Mouse (Mus musculus) stomach, embryonic 14.5 days (tissue): ENCODE data around the gene Dhx30. TPM values are rescaled to one million over a fixed set of nuclear protein-coding genes. Genes with fewer than 3 reads are reported as not detected.

Source experiments
- ATAC-seq: fragments of 200-750 bp; cut with Nextera tagmentation; 2 replicates; pipeline ENCODE4 v1.8.0; 2017; ENCODE audit warnings: low read depth, moderate TSS enrichment; ENCODE audit not compliant: insufficient number of reproducible peaks, insufficient read depth, low FRiP score
- H3K27ac ChIP-seq: fragments of 300-500 bp; sonication (generic); 2 replicates; pipeline ENCODE4 v1.5.1; 2014; ENCODE audit warnings: mild to moderate bottlenecking, low read length, moderate library complexity, mixed read lengths
- H3K27me3 ChIP-seq: fragments of 300-500 bp; sonication (generic); 2 replicates; pipeline ENCODE4 v1.6.1; 2014; ENCODE audit warnings: low read length, control low read depth, mixed read lengths; ENCODE audit not compliant: control insufficient read depth, insufficient read depth
- H3K36me3 ChIP-seq: fragments of 300-500 bp; sonication (generic); 2 replicates; pipeline ENCODE4 v1.6.1; 2014; ENCODE audit warnings: mild to moderate bottlenecking, control low read depth, low read length, moderate library complexity, mixed read lengths; ENCODE audit not compliant: control insufficient read depth, insufficient read depth
- H3K4me1 ChIP-seq: fragments of 300-500 bp; sonication (generic); 2 replicates; pipeline ENCODE4 v1.6.1; 2014; ENCODE audit warnings: low read length, control low read depth, mixed read lengths; ENCODE audit not compliant: control insufficient read depth, insufficient read depth
- H3K4me2 ChIP-seq: fragments of 300-500 bp; sonication (generic); replicated peaks from 2 replicates; pipeline ENCODE4 v1.6.1; 2014; ENCODE audit warnings: low read depth, low read length, control low read depth
- H3K4me3 ChIP-seq: fragments of 300-500 bp; sonication (generic); 2 replicates; pipeline ENCODE4 v1.5.1; 2014; ENCODE audit warnings: low read depth, low read length, control low read depth
- H3K9ac ChIP-seq: fragments of 300-500 bp; sonication (generic); replicated peaks from 2 replicates; pipeline ENCODE4 v1.6.1; 2014; ENCODE audit warnings: low read depth, mild to moderate bottlenecking, control low read depth, low read length, moderate library complexity, mixed read lengths
- H3K9me3 ChIP-seq: fragments of 300-500 bp; sonication (generic); 2 replicates; pipeline ENCODE4 v1.6.1; 2016; ENCODE audit warnings: low read depth, low read length, control low read depth; ENCODE audit not compliant: control insufficient read depth
- WGBS: fragments of 180-500 bp; shearing (Covaris S2); extraction: QIAGEN DNeasy Blood & Tissue Kit; methylation state at CpG from one replicate; pipeline ENCODE4 v1.1.7; 2014; 5-methylcytosine and 5-hydroxymethylcytosine counted together
- polyA plus RNA-seq: library from polyadenylated mRNA; unstranded; fragments of >200 nt; fragmentation: Nextera tagmentation; extraction: Ambion mirVana; gene quantifications from 2 replicates; pipeline ENCODE4 v1.2.1, GENCODE M21; 2014

Gene Dhx30
- polyA plus RNA-seq, 1 experiment from 2014 or later = 123 TPM

DNA sequence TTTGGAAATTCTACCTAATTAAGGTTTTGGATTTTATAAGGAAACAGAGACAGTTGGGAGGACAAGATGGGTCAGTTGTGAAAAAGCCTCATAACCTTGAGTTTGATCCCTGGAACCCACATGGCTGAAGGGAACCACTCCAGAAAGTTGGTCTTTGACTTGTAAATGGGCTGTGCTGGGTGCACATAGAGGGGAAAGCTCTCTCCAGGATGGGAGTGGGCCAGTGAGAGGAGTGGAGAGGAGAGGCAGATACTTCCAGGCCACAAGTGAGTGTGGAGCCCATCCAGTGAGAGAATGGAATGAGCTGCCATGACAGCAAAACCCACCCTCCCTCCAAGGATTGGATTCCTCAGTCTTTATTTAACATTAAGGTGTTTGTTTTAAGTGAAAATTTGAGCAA, 66.4 kb downstream of the Dhx30 start:
- Histone ChIP-seq H3K4me1 (no peaks in the 10 kb centered on the region), H3K4me2 (no peak overlapping the region), H3K9ac (no peak overlapping the region), H3K27me3 (no peaks in the 10 kb centered on the region), H3K36me3 (no peaks in the 10 kb centered on the region), H3K9me3 (no peaks in the 10 kb centered on the region), H3K27ac (no peak overlapping the region), H3K4me3 (no peak overlapping the region)
- no peak for ATAC-seq

DNA sequence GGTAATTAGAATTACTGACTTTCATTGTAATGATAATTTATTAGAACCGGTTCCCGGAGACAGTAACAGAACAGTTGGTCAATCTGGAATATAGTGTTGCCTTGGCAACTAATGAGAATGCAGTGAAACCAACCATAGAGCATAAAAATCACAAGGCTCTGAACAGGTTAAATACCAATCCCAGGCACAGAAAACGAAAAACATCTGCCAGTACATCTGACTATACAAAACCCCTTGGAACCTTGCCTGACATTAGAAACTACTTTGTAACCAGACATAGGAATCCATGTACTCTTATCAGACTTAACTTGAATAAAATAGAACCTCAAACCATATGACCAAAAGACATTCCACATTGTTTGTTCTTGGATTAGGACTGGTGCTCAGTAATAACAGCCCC, 69.8 kb downstream of the Dhx30 start:
- Histone ChIP-seq H3K27ac (no peak overlapping the region), H3K9ac (no peak overlapping the region), H3K4me1 (no peaks in the 10 kb centered on the region), H3K9me3 (no peaks in the 10 kb centered on the region), H3K36me3 (no peaks in the 10 kb centered on the region), H3K4me2 (no peak overlapping the region), H3K27me3 (no peaks in the 10 kb centered on the region), H3K4me3 (no peak overlapping the region)
- no peak for ATAC-seq
- WGBS = 47% methylated on average over 3 of the region's 3 CpGs

DNA sequence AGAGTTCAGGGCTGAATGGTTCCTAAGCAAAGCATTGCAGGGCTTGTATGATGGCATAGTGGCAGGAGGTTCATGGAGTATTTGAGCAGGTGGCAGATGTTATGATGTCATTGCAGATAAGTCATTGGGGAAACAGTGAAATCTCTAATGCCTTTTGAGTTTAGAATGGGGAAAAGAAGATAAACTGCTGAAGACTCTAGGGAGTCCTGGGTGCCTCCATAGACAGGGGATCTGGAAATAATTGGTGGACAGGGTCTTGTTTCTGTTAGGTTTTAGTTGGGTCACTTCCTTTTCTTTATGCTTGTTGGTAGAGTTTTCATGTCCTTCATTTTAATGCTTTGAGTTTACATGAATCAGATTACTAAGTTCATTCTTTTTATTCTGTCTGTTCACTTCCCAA, 70.4 kb downstream of the Dhx30 start:
- no peak overlapping the region for H3K27ac ChIP-seq
- H3K9ac ChIP-seq = no peak overlapping the region
- ATAC-seq = no peak
- no peaks in the 10 kb centered on the region for H3K9me3 ChIP-seq
- no peak overlapping the region for H3K4me2 ChIP-seq
- no peaks in the 10 kb centered on the region for H3K36me3 ChIP-seq
- no peaks in the 10 kb centered on the region for H3K27me3 ChIP-seq
- no peaks in the 10 kb centered on the region for H3K4me1 ChIP-seq
- no peak overlapping the region for H3K4me3 ChIP-seq

DNA sequence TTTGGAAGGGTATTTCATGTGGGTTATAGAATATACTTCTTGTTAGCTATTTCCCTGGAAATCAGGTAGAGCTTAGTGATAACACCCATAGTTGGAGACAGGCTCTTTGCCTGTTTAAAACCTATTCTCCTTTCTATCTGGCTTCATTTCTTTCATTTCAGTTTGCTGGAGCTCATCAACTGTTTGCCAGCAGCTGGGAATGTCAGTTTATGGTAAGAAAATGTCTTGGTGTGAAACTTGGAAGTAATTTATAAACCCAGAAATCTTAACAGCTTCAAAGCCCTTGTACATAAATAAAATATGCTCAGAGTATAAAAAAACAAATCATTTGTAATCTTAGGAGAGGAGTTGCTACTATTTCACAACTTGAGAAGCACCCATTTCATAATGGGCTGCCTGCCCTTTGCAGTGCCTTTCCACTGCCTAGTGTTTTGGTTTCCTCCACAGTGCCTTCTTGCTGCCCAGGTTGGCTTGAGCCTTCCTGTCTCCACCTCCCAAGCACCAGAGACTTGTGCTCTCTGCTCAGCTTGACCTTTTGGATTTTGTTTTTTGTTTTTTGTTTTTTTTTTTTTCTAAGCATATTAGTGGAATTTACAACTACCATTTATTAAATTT, 71.8 kb downstream of the Dhx30 start:
- no peaks in the 10 kb centered on the region for H3K9me3 ChIP-seq
- no peak overlapping the region for H3K9ac ChIP-seq
- no peaks in the 10 kb centered on the region for H3K36me3 ChIP-seq
- no peaks in the 10 kb centered on the region for H3K4me1 ChIP-seq
- no peak for ATAC-seq
- no peak overlapping the region for H3K27ac ChIP-seq
- no peak overlapping the region for H3K4me3 ChIP-seq
- H3K27me3 ChIP-seq = no peaks in the 10 kb centered on the region
- no peak overlapping the region for H3K4me2 ChIP-seq

DNA sequence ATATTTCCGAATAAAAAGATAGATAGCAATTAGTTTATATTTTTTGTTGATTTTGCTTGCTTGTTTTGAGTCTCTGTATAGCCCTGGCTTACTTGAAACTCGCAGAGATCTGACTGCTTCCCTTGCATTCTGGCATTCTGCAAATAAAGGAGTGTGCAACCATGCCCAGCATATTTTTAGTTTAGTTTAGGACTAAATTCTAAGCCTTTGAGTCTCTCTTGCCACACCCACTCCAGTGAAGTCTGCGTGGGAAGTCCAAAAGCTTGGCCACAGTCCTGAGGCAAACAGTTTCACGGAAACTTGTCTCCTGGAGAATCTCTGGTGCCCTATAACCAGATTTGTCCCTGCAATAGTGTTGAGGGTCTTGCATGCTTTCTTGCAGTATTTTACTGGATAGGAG, 73.3 kb downstream of the Dhx30 start:
- Histone ChIP-seq H3K4me2 (no peak overlapping the region), H3K36me3 (peaks cover 7% of the 10 kb centered on the region; the same call in 1 of the 2 replicates), H3K9ac (no peak overlapping the region), H3K27me3 (no peaks in the 10 kb centered on the region), H3K9me3 (no peaks in the 10 kb centered on the region), H3K27ac (no peak overlapping the region), H3K4me1 (no peaks in the 10 kb centered on the region), H3K4me3 (no peak overlapping the region)
- no peak for ATAC-seq
- WGBS = 84% methylated on average over 4 of the region's 4 CpGs

DNA sequence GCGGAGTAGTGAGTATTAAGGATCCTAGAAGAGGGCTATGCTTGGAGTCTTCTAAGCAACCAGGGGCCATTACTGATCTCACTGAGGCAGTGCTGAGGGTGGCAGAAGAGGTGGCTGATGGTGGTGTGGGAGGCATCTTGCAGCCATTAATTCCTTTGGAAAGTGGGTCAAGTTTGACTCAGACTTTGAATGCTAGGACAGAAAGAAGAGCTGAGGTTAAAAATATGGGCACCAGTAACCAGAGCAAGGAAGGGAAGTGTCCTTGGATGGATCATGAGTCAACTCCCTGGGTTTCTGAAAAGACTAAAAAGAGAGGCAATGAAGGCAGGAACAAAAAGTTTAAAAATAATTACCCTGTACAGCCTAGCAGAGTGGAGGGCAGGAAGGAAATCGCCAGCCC, 79.1 kb downstream of the Dhx30 start:
- Histone ChIP-seq H3K9me3 (no peaks in the 10 kb centered on the region), H3K27me3 (no peaks in the 10 kb centered on the region), H3K4me1 (no peaks in the 10 kb centered on the region), H3K4me2 (no peak overlapping the region), H3K9ac (no peak overlapping the region), H3K36me3 (peaks cover 34% of the 10 kb centered on the region), H3K4me3 (no peak overlapping the region), H3K27ac (no peak overlapping the region)
- 97% methylated on average over 2 of the region's 2 CpGs for WGBS
- no peak for ATAC-seq

DNA sequence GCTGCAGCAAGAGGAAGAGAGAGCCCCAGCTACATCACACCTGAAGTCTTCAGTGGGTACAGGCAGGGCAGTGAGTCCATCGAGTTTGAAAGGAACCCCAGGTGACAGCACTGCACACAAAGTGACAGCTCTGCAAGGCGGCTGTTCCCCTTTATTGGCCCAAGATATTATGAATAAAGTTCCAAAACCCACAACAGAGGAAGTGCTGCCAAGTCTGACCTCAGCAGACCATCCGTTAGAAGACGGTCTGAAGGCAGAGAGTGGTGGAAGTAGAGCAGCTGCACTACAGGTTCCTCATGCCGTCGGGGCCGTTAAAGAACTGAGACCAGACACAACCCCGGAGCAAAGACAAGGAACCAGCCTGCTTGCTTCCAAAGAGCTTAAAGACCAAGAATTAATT, 79.7 kb downstream of the Dhx30 start:
- 83% methylated on average over 8 of the region's 8 CpGs for WGBS
- H3K27me3 ChIP-seq = no peaks in the 10 kb centered on the region
- no peak overlapping the region for H3K27ac ChIP-seq
- no peak overlapping the region for H3K4me3 ChIP-seq
- H3K9me3 ChIP-seq = no peaks in the 10 kb centered on the region
- no peak for ATAC-seq
- no peak overlapping the region for H3K4me2 ChIP-seq
- H3K36me3 ChIP-seq = peaks cover 34% of the 10 kb centered on the region
- no peaks in the 10 kb centered on the region for H3K4me1 ChIP-seq
- no peak overlapping the region for H3K9ac ChIP-seq

DNA sequence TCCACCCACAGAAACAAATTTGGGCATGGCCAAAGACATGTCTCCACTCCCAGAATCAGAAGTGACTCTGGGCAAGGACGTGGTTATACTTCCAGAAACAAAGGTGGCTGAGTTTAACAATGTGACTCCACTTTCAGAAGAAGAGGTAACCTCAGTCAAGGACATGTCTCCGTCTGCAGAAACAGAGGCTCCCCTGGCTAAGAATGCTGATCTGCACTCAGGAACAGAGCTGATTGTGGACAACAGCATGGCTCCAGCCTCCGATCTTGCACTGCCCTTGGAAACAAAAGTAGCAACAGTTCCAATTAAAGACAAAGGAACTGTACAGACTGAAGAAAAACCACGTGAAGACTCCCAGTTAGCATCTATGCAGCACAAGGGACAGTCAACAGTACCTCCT, 82.5 kb downstream of the Dhx30 start:
- 86% methylated on average over 4 of the region's 4 CpGs for WGBS
- Histone ChIP-seq H3K27me3 (no peaks in the 10 kb centered on the region), H3K4me1 (no peaks in the 10 kb centered on the region), H3K9ac (no peak overlapping the region), H3K36me3 (peaks cover 34% of the 10 kb centered on the region), H3K4me3 (no peak overlapping the region), H3K9me3 (no peaks in the 10 kb centered on the region), H3K27ac (no peak overlapping the region), H3K4me2 (no peak overlapping the region)
- no peak for ATAC-seq
